Mouse (Mus musculus): ENCODE measurements around the gene Crabp2. TPM values are rescaled to one million over a fixed set of nuclear protein-coding genes. Genes with fewer than 3 reads are reported as not detected.

Crabp2 gene
- total RNA-seq, 2 experiments from 2014 or later, result 2.0 to 6.4 TPM

Other genes starting within 250 kb of the Crabp2 start
- 1 to 10 TPM in 1 of 2 experiments, under 1 TPM in 1; 0.80 to 2.3 TPM for gene Lrrc71, start 200.0 kb upstream of the Crabp2 start, total RNA-seq (2021)
- gene Ntrk1, start 153.5 kb upstream of the Crabp2 start, total RNA-seq (2021), result under 1 TPM; 0.41 to 0.42 TPM
- gene Insrr, start 151.7 kb upstream of the Crabp2 start, total RNA-seq (2021), result under 1 TPM; 0.29 to 0.30 TPM
- 1 to 10 TPM; 9.9 TPM for gene Pear1, start 124.4 kb upstream of the Crabp2 start, total RNA-seq (2021)
- gene Sh2d2a, start 101.9 kb upstream of the Crabp2 start, total RNA-seq (2021), result not detected
- 10 to 100 TPM; 62.3 to 66.4 TPM for gene Prcc, start 63.1 kb upstream of the Crabp2 start, total RNA-seq (2021)
- gene Hdgf, start 42.3 kb upstream of the Crabp2 start, total RNA-seq (2021), result 100 to 1,000 TPM; 121 to 125 TPM
- gene Mrpl24, start 29.2 kb upstream of the Crabp2 start, total RNA-seq (2021), result 10 to 100 TPM; 49.4 to 55.6 TPM
- 10 to 100 TPM; 17.1 to 19.0 TPM for gene Isg20l2, start 18.4 kb upstream of the Crabp2 start, total RNA-seq (2021)
- 10 to 100 TPM; 18.1 to 26.4 TPM for gene Rrnad1, start 17.9 kb upstream of the Crabp2 start, total RNA-seq (2021)
- gene Nes, start 22.4 kb downstream of the Crabp2 start, total RNA-seq (2021), result 10 to 100 TPM; 14.7 to 18.5 TPM
- gene Bcan, start 51.6 kb downstream of the Crabp2 start, total RNA-seq (2021), result 100 to 1,000 TPM; 350 to 399 TPM
- 1 to 10 TPM in 1 of 2 experiments, under 1 TPM in 1; 0.42 to 1.0 TPM for gene Hapln2, start 78.9 kb downstream of the Crabp2 start, total RNA-seq (2021)
- 10 to 100 TPM; 20.9 to 27.1 TPM for gene Gpatch4, start 94.4 kb downstream of the Crabp2 start, total RNA-seq (2021)
- 10 to 100 TPM; 68.4 to 70.1 TPM for gene Naxe, start 109.8 kb downstream of the Crabp2 start, total RNA-seq (2021)
- gene Ttc24, start 129.6 kb downstream of the Crabp2 start, total RNA-seq (2021), result not detected
- 1 to 10 TPM; 2.1 to 2.3 TPM for gene Iqgap3, start 133.3 kb downstream of the Crabp2 start, total RNA-seq (2021)
- gene Mef2d, start 193.7 kb downstream of the Crabp2 start, total RNA-seq (2021), result 100 to 1,000 TPM; 125 to 126 TPM